Mouse (Mus musculus): ENCODE measurements at regions not wholly inside any gene's neighbourhood (a gene's known extent, or its start where the extent isn't known, plus 50 kb on each side); places are given as distances from the start of the nearest gene placed in this dataset.

DNA sequence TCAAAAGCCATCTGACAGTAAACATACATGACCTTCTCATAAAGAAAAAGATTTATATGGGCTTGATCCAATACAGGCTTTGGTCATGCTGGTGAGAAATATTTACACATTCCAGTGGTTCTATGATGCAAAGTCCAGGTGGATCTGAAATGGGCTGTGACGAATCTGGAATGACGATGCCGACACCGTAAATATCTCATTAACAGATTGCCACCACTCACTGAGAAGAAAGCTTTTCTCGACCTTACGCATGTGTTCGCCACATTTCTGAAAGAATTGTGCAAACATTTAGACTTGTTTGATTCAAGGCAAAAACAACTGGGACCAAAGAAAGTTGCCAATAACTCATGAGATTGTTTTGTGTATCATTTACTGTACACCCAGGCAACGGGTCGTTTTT is 142.9 kb upstream of the Lrig1 start:
- intact Hi-C loops (cut with DNase I), result no loop called here
- DNase-seq (ENCODE audit: low spot score in 2 of 2), result no peak

- intact Hi-C loops (cut with DNase I), result no loop called here
- DNase-seq (ENCODE audit: low spot score in 2 of 2), result no peak
Observed at GRCm38 (mm10) chr6:94841881-94842280, 141.9 kb upstream of the Lrig1 start.

- DNase-seq (ENCODE audit: low spot score in 2 of 2), result no peak
- intact Hi-C loops (cut with DNase I), result no loop called here
Observed at GRCm38 (mm10) chr6:94835742-94836141, 135.8 kb upstream of the Lrig1 start.

DNA sequence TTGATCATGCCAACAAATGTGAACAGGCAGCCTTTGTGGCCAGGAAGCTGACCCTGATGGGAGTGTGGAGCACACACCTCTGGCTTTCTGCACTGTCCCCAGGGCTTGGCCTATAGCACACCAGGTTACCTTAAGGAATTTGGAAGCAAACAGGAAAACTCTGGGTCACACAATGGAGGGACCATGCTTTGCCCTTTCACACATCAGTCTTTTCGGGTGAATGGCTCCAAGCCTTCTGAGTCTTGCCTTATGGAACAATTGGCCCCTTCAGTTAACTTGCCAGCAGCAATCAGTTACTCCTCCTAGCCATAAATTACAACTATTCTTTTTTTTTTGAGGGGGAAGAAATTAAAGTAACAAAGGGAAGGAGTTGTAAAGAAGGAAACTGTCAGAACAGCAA is 134.6 kb upstream of the Lrig1 start:
- no peak for DNase-seq (ENCODE audit: low spot score in 2 of 2)
- intact Hi-C loops (cut with DNase I), result no loop called here

- intact Hi-C loops (cut with DNase I), result no loop called here
- no peak for DNase-seq (ENCODE audit: low spot score in 2 of 2)
Observed at GRCm38 (mm10) chr6:94830801-94831200, 130.8 kb upstream of the Lrig1 start.

- DNase-seq (ENCODE audit: low spot score in 2 of 2), result peak in 1 of 2 experiments; percentile 12
- intact Hi-C loops (cut with DNase I), result no loop called here
Observed at GRCm38 (mm10) chr6:94829246-94829645, 129.3 kb upstream of the Lrig1 start.

- intact Hi-C loops (cut with DNase I), result no loop called here
- no peak for DNase-seq (ENCODE audit: low spot score in 2 of 2)
Observed at GRCm38 (mm10) chr6:94826656-94827055, 126.7 kb upstream of the Lrig1 start.

DNA sequence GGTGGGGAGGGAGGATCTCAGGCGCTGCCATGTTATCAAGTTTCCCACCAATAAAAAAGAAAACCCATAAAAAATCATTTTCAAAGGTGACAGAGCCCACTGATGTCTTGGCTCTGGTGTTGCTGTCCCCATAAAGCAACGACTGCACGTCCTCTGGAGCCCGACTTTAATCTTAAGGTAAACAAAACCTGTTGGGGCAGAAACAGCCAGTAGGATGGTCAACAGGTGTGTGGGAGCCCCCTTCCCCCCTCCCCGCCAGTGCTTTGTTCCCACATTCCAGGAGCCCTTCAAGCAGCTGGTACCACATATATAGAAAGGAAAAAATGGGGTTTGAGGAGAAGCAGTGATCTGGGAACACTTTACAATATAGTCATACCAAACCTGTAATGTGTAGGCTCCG is 118.3 kb upstream of the Lrig1 start:
- intact Hi-C loops (cut with DNase I), result no loop called here
- no peak for DNase-seq (ENCODE audit: low spot score in 2 of 2)

GRCm38 (mm10) chr6:94816161-94816560 is 116.2 kb upstream of the Lrig1 start:
- intact Hi-C loops (cut with DNase I), result no loop called here
- no peak for DNase-seq (ENCODE audit: low spot score in 2 of 2)

GRCm38 (mm10) chr6:94814711-94815110 is 114.8 kb upstream of the Lrig1 start:
- DNase-seq (ENCODE audit: low spot score in 2 of 2), result no peak
- intact Hi-C loops (cut with DNase I), result no loop called here

DNA sequence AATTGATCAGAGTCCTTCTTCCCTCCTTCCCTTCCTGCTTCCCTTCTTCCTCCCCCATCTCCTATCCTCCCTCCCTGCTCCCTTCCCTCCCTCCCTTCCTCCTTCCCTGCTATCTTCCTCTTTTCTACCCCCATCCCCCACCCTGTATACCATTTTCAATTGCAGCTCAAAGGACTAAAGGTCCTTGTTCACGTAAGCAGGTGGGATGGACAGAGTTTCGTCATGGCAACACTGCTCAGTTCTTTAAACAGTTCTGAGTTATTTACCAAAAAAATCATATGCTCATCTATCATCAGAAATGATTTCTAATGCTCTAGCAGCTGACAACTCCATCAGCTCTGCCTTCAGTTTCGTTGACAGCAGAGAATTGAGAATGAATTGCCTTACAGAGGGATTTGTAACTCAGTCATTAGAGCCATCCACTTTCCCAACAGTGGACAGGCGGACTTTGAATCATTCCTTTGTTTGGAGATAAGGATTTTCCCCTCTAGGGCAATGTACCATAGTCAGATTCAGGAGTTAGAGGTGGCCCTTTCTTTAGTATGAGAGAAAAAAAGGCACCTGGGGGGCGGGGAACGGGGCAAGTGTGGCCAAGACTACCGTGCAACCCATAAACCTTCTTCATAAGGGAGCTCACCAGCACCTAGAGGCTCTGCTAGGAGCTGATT is 113.7 kb upstream of the Lrig1 start:
- DNase-seq (ENCODE audit: low spot score in 2 of 2), result no peak
- intact Hi-C loops (cut with DNase I), result no loop called here

DNA sequence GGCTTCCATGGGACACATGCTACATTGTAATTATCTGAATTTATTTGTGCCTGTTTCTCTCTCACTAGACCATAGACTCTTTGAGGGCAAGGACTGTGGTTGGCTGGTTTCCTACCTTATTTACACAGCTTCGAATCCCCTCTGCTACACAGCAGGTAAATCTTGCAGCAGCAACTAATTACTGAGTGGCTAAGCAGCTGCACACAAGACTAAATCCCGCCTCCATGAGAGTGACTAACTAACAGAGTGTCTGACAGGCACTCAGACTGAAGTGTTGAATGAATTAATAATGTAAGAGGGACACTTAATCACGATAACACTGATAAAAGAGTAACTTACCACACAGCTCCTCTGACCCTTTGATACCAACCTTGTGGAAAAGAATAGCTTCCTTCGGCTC is 111.9 kb upstream of the Lrig1 start:
- intact Hi-C loops (cut with DNase I), result no loop called here
- no peak for DNase-seq (ENCODE audit: low spot score in 2 of 2)

DNA sequence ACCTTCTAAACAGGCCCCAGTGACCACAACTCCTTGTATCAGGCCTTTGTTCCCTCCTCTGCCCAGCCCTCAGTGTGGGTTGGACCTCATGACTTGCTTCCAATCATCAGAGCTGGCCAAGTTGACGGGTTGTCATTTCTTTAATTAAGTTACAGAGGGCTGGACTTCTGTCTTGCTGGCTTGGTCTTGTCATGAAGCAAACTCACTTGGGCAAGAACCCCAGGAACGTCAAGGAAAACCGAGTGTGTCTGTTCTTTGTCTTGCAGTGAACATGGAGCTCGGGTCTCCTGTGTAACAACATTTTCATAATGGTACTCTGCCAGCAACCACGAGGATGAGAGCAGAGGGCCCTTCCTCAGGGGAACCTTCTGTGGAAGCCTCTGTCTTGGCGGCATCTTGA is 107.3 kb upstream of the Lrig1 start:
- intact Hi-C loops (cut with DNase I), result no loop called here
- no peak for DNase-seq (ENCODE audit: low spot score in 2 of 2)

- no peak for DNase-seq (ENCODE audit: low spot score in 2 of 2)
- intact Hi-C loops (cut with DNase I), result no loop called here
Observed at GRCm38 (mm10) chr6:94806481-94807160, 106.7 kb upstream of the Lrig1 start.

DNA sequence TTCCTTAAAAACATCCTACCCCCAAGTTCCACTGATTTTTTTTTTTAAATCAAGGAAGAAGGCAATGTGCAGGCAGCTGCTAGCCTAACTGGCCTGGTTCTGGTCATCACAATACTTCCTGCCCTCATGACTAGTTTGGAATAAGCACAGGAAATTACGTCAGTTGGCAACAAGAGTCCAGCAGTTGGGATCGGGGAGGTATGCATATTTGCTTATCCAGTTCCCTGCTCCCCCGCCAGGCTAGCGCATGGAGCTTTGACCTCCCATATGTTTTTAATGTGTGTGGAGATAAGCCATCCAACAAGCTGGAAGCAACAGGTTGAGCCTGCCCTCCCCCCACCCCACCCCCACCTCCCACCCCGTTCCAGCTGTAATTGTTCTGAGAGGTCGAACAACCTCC is 105.7 kb upstream of the Lrig1 start:
- no peak for DNase-seq (ENCODE audit: low spot score in 2 of 2)
- intact Hi-C loops (cut with DNase I), result no loop called here

GRCm38 (mm10) chr6:94804284-94804815 is 104.4 kb upstream of the Lrig1 start:
- intact Hi-C loops (cut with DNase I), result no loop called here
- DNase-seq (ENCODE audit: low spot score in 2 of 2), result no peak

DNA sequence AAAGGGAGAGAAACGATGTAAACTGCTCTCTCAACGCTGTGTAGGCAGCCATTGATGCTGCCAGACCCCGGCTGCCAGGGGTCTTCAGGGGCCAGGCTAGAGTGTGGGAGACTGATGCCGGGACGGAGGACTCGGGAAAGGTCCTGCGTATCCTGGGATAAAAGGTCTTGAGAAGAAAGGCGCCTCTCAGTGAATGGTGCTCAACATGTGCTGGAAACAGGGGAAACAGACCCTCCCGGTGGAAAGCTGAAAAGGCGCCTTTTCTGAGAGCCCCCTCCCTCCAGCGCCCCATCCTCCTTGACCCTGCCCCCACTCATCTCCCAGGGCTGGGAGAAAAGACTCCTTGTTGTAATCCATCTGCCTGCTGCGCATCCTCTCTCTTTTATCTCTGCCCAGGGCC is 101.1 kb upstream of the Lrig1 start:
- intact Hi-C loops (cut with DNase I), result no loop called here
- DNase-seq (ENCODE audit: low spot score in 2 of 2), result no peak

DNA sequence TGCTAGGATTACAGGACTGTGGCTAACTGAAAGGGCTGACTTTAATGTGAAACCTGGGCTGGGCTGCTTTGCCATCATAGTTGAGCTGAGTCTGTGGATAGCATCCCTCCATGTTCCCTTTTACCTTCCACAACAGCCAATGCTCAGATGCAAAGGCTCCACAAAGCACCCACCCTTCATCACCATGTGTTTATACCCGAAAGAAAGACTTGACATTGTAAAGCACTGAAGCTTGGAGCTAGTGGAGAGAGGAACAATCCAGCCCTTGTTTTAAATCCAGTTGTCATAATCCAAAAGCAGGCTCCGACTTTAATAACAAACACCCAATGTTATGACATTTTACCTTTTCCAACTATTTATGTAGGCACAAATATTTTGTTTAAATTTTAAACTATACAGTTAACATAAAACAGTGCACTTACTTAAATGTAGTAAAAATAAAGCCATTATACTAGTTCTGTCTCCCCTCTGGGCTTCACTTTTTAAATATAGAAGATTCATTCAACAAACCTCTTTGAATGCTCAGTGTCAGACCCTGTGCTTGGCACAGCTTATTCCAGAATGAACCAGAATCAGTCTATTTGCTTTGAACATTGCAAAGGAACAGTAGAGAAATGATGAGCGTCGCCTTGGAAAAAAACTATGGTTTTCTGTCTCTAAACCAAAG is 98.7 kb upstream of the Lrig1 start:
- DNase-seq (ENCODE audit: low spot score in 2 of 2), result no peak
- intact Hi-C loops (cut with DNase I), result no loop called here

DNA sequence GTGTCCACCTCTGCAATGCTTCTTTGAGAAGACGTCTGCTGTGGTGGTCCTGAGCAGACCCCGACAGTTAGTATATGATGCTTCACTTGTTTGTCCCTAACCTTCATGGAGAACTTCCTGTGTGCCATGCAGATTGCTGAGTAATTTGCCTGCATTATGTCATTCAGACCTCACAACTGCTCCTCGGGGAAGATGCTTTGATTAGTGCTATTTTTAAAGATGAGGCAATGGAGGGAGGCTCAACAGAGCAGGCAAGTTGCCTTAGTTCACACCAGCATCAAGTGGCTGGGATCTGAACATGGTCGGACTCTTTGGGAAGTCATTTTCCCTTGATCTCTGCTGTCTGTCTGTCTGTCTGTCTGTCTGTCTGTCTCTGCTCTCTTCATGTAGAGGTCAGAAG is 95.5 kb upstream of the Lrig1 start:
- intact Hi-C loops (cut with DNase I), result no loop called here
- no peak for DNase-seq (ENCODE audit: low spot score in 2 of 2)

DNA sequence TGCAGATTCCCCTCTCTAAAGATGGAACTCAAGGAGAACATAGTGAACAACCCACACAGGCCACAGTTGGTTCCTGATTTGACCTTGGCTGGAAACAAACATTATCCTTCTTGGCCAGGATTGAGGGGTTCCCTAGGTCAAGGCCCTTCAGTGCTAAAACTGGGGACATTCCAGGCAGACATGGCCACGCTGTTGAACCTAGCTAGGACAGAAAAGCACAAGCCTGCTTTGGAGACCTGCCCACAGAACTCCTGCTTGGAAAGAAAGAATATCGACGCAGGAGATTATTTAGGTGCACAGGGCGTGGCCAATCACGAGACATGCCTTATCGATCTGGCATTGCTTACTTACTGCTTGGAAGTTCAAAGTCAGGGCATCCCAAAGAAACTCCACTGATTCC is 93.6 kb upstream of the Lrig1 start:
- no peak for DNase-seq (ENCODE audit: low spot score in 2 of 2)
- intact Hi-C loops (cut with DNase I), result no loop called here

GRCm38 (mm10) chr6:94792312-94792711 is 92.4 kb upstream of the Lrig1 start:
- intact Hi-C loops (cut with DNase I), result no loop called here
- no peak for DNase-seq (ENCODE audit: low spot score in 2 of 2)

All from left cerebral cortex, postnatal 14 days (tissue).